Comparison of ENCODE assay signal across 38 mouse cellular contexts in the genomic region with DNA sequence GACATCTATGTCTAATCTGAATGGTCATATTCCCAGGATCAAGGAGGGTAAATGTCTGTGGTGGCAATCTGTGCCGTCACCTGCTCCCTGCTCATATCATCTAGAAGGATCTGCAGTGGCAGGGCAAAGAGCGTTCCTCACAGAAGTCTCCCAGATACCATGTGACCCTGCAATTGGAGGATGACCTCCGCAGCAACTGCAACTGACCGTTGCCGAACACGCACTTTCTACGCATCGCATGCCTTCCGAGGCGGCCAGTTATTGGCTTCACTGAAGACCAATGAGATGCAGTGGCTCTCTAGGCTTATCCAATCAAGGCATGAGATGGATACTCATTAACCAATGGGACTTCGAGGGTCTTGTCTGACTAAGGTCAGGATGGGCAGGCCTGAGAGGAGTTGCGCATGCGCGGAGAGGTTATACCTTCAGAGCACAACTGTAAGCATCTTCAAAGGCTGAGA. TPM values are rescaled to one million over a fixed set of nuclear protein-coding genes. Genes with fewer than 3 reads are reported as not detected.
"Had no signal": no experiment of that assay in that cellular context is flagged by ENCODE, and none has a peak within 500 bp of the region (broad histone marks: within the 10 kb centered on the region; RNA-seq: fewer than 3 reads in every experiment).

TSS of gene BC049730 (plus strand) at position 411 of the 461 bp plus-strand sequence.

- H3K9me3 ChIP-seq: limb, embryonic 10.5 days; limb, embryonic 12.5 days; limb, embryonic 13.5 days; limb, embryonic 15.5 days; liver, embryonic 12.5 days; liver, embryonic 13.5 days; liver, embryonic 15.5 days; lung, embryonic 15.5 days; megakaryocyte, embryonic 14.5 days; midbrain, embryonic 10.5 days; midbrain, embryonic 12.5 days; midbrain, embryonic 13.5 days; midbrain, embryonic 15.5 days had no signal

- H3K27me3 ChIP-seq: limb, embryonic 12.5 days; limb, embryonic 13.5 days; limb, embryonic 15.5 days; liver, embryonic 13.5 days; lung, embryonic 15.5 days; midbrain, embryonic 12.5 days; midbrain, embryonic 13.5 days; midbrain, embryonic 15.5 days had no signal

- H3K36me3 ChIP-seq: limb, embryonic 10.5 days; limb, embryonic 12.5 days; limb, embryonic 13.5 days; limb, embryonic 15.5 days; liver, embryonic 12.5 days; liver, embryonic 13.5 days; liver, embryonic 15.5 days; lung, embryonic 15.5 days; midbrain, embryonic 10.5 days; midbrain, embryonic 12.5 days; midbrain, embryonic 13.5 days; midbrain, embryonic 15.5 days had no signal

- H3K4me3 ChIP-seq: left cerebral cortex, adult 2 months; limb, embryonic 10.5 days; limb, embryonic 12.5 days; limb, embryonic 13.5 days; limb, embryonic 15.5 days; liver, embryonic 12.5 days; liver, embryonic 13.5 days; liver, embryonic 15.5 days; lung, embryonic 15.5 days; megakaryocyte, embryonic 14.5 days; midbrain, embryonic 10.5 days; midbrain, embryonic 12.5 days; midbrain, embryonic 13.5 days; midbrain, embryonic 15.5 days; myocyte had no signal

- H3K27ac ChIP-seq: left cerebral cortex, adult 2 months; limb, embryonic 10.5 days; limb, embryonic 12.5 days; limb, embryonic 13.5 days; limb, embryonic 15.5 days; liver, embryonic 12.5 days; liver, embryonic 13.5 days; liver, embryonic 14.5 days; liver, embryonic 15.5 days; lung, embryonic 15.5 days; macrophage; midbrain, embryonic 10.5 days; midbrain, embryonic 12.5 days; midbrain, embryonic 13.5 days; midbrain, embryonic 15.5 days had no signal

- DNase-seq: left cerebral cortex, postnatal 4 days; liver; liver, embryonic 13.5 days; liver, postnatal 0 days; lung, adult 18-20 months; lung, adult 2 months; lung, embryonic 14.5 days; lung, postnatal 10 days; lung, postnatal 14 days; lung, postnatal 36 days; lung, postnatal 4 days; midbrain, embryonic 14.5 days had no signal

- H3K4me1 ChIP-seq: limb, embryonic 10.5 days; limb, embryonic 12.5 days; limb, embryonic 13.5 days; limb, embryonic 15.5 days; liver, embryonic 12.5 days; liver, embryonic 13.5 days; liver, embryonic 15.5 days; lung, embryonic 15.5 days; megakaryocyte, embryonic 14.5 days; midbrain, embryonic 10.5 days; midbrain, embryonic 12.5 days; midbrain, embryonic 13.5 days; midbrain, embryonic 15.5 days had no signal

RNA-seq across cellular contexts. Expression of gene BC049730, which starts in this region (rescaled TPM):
- polyA plus RNA-seq: limb, embryonic 10.5 days; limb, embryonic 11.5 days; limb, embryonic 12.5 days; limb, embryonic 13.5 days; limb, embryonic 14.5 days; limb, embryonic 15.5 days; liver, adult 2 months; liver, embryonic 11.5 days; liver, embryonic 12.5 days; liver, embryonic 13.5 days; liver, embryonic 14.5 days; liver, embryonic 15.5 days; liver, embryonic 16.5 days; liver, postnatal 0 days; lung, adult 2 months; lung, embryonic 14.5 days; lung, embryonic 15.5 days; lung, embryonic 16.5 days; lung, postnatal 0 days; macrophage; midbrain, embryonic 10.5 days; midbrain, embryonic 11.5 days; midbrain, embryonic 12.5 days; midbrain, embryonic 13.5 days; midbrain, embryonic 14.5 days; midbrain, embryonic 15.5 days; midbrain, embryonic 16.5 days; midbrain, postnatal 0 days; myocyte had no signal
